Mouse (Mus musculus) adrenal gland, postnatal 4 days (tissue): ENCODE data around the gene Shc1. TPM values are rescaled to one million over a fixed set of nuclear protein-coding genes. Genes with fewer than 3 reads are reported as not detected.

ENCODE experiments used
- DNase-seq, 2 experiments: peaks; one replicate each; pipeline ENCODE4 v3.0.0; 2021 to 2022; ENCODE audit warnings: low spot score in 2 of 2, mixed read lengths in 2 of 2
- total RNA-seq, 2 experiments: library from RNA; stranded (reverse); gene quantifications; 2 replicates each; pipeline ENCODE4 v1.2.3; 2021

The Shc1 gene
- total RNA-seq, 2 experiments from 2014 or later: 142 to 145 TPM

DNA sequence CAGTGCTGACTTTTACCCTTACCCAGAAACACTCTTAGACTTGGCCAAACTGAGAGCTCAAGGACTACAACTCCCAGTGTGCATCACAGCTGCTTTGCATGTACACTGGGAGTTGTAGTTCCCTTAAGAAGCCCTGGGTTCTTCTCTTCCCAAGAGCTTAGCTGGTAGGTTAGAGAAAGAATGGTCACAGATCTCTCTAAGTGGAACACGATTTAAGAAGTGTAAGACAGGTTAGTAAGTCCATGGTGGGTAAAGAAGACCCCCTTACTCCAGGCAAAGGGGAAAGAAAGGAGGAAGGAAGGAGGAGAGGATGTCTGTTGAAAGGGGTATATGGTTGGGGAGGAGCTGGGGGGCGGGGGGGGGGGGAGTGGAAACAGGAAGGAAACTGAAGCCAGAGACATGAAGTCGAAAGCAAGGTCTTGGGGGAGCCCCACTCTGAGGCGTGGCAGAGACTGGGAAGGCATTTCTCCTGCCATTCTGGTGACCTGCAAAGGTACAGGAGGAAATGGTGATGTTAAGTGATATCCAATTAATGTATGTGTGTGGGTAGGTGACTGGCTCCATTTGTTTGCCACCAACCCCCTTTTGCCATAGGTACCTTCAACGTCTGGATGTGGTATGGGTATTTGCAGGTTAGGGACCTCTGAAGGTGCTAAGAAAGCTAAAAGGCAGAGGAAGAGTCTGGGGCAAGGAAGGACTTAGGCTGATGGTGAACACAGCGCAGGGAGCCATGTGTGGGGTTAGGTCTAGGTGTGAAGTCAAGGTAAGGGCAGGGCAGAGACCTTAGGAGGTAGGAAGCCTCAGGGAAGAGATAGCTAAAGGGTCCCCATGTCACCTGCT is 29.1 kb upstream of the Shc1 start:
- no peak for DNase-seq

- DNase-seq: peak in 1 of 2 experiments; percentile 54
Measured at GRCm38 (mm10) chr3:89390111-89390515, 28.1 kb upstream of the Shc1 start.

- DNase-seq: no peak
Measured at GRCm38 (mm10) chr3:89390699-89391662, 27.3 kb upstream of the Shc1 start.

- peak in 1 of 2 experiments; percentile 61 for DNase-seq
Measured at GRCm38 (mm10) chr3:89391663-89392511, 26.4 kb upstream of the Shc1 start.

DNA sequence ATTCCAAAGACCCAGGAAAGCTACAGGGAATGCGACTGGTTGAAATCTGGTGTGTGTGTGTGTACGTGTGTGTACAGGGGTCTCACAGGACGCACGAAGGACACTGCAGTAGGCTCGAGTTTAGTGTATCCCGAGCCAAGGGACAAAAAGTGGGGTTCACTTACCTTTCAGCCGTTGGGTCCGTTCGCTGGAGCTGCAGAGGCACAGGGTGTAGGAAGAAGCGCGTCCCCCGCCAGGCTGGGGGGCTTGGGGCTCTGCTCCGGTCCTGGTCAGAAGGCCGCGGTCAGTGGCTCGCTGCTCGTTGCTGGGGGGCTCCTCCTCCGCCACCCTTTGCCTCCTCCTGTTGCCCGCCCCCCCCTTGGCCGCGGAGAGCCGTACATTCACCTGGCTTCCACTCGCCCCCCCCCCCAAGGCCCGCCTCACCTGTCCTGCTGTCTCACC is 25.4 kb upstream of the Shc1 start:
- DNase-seq: no peak

DNA sequence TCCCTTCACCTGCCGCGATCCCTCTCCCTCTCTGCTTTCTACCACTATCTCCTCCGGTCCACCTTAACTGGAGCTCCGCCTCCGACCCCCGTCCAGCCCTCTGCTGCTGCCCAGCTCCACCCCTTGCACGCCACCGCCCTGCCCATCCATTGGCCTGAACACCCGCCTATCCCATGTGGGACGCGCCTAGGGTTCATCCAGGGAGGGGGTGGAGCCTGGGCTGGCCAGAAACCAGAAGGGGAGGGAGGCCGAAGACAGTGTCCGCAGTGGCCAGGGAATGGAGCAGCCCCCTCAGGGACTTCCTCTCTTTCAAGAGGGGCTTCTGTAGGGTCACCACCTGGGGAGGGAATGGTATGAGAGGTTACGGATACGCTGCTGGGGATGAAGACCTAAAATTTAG is 24.6 kb upstream of the Shc1 start:
- DNase-seq: peak; percentile 90 to 99

- peak; percentile 63 to 73 for DNase-seq
Measured at GRCm38 (mm10) chr3:89394006-89394893, 24.0 kb upstream of the Shc1 start, which contains the start of gene Zbtb7b. Gene Zbtb7b, minus strand, starts transcription at chr3:89394776.

- peak; percentile 56 to 73 for DNase-seq
Measured at GRCm38 (mm10) chr3:89394894-89395256, 23.4 kb upstream of the Shc1 start.

- no peak for DNase-seq
Measured at GRCm38 (mm10) chr3:89395419-89395805, 22.8 kb upstream of the Shc1 start.

- no peak for DNase-seq
Measured at GRCm38 (mm10) chr3:89395806-89396653, 22.2 kb upstream of the Shc1 start.

DNA sequence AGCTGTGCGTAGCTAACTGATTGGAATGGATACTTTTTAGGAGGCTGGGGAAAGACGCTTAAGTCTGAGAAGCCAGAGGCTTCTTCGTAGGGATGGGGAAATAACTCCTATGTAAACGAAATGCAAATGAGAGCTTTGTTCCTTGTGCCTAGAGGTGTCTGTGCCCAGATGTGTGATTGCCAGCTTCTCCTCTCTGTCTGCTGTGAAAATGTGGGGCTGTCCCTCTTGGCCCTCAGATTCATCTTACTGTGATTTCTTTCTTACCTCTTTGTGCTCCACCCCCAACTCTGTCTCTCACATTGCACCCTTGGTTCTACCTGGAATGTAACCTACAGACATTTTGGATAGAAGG is 21.6 kb upstream of the Shc1 start:
- DNase-seq: no peak

GRCm38 (mm10) chr3:89401329-89401728 is 16.9 kb upstream of the Shc1 start:
- DNase-seq: no peak

DNA sequence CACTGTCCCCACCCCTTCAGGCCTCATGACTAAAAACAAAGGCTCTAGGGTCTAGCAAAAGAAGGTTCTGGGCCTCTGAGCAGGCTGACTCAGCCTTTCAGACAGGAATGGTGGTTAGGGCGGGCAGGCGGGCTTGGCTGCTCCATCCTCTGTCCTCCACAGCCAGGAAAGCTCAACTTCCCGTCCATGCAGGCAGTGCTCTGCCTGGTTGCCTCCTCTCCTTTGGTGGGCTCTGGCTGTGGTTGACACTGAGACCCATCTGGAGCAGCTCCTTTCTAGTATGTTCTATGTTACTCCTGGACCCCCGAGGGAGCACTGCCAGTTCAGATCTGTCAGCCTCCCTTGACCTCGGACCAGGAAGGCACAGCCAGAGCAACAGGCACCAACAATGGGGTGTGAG is 15.6 kb upstream of the Shc1 start, which contains the start of gene Lenep:
Lenep (minus strand) TSS at position 101 of the 400 bp plus-strand sequence.
- no peak for DNase-seq

- no peak for DNase-seq
Measured at GRCm38 (mm10) chr3:89406887-89407286, 11.4 kb upstream of the Shc1 start.

DNA sequence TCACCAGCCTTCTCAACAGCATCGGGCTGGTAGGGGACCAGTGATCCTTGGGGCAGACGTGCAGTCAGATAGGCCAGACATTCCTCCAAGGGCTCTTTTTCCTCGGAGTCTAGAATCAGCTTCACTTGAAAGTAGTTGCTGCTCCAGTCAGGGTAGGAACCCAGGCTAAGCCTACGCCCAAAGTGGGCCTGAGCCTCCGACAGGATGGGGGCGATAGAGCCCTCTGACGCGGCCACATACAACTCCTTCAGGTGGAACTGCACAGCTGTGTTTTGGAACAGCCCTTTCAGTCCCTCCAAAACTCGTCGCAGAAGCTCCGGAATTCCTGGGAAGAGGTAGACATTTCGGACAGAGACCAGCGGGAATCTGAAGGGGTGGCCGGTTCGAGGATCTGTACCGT is 9.8 kb upstream of the Shc1 start:
- no peak for DNase-seq

DNA sequence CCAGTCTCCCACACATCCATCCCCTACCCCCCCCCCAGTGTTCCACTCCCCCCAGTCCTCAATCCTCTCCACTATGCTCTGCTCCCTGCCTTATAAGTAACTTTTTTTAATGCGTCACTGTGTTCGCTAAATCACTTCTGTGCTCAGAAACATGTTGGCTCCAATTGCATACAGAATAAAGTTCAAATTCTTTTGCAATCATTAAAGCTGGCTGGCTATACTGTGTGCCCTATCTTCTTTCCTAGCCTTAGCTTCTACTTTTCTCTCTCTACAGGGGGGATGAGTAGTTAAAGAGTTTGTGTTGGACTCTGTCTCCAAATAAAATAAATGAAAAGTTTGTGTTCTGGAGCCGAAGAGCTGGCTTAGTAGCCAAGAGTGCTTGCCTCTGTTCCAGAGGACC is 8.5 kb upstream of the Shc1 start:
- no peak for DNase-seq

- no peak for DNase-seq
Measured at GRCm38 (mm10) chr3:89410864-89411263, 7.4 kb upstream of the Shc1 start.

- DNase-seq: peak; percentile 88 to 91
Measured at GRCm38 (mm10) chr3:89411490-89412393, 6.5 kb upstream of the Shc1 start, which contains the start of gene Flad1. Gene Flad1, minus strand, starts transcription at chr3:89411870.
